Mouse (Mus musculus) hindbrain, embryonic 10.5 days (tissue): Measurements from ENCODE around the gene Olfr224. TPM values are rescaled to one million over a fixed set of nuclear protein-coding genes. Genes with fewer than 3 reads are reported as not detected.

Experiments used
- DNase-seq: peaks from one replicate; pipeline ENCODE4 v3.0.0-alpha.2; 2017; ENCODE audit warnings: low spot score
- H3K27ac ChIP-seq: fragments of 300-500 bp; sonication (generic); 2 replicates; pipeline ENCODE4 v1.5.1; 2016; ENCODE audit warnings: mild to moderate bottlenecking, moderate library complexity
- H3K27me3 ChIP-seq: fragments of 300-500 bp; sonication (generic); 2 replicates; pipeline ENCODE4 v1.6.1; 2016; ENCODE audit warnings: mild to moderate bottlenecking; ENCODE audit not compliant: poor library complexity, insufficient read depth, severe bottlenecking
- H3K36me3 ChIP-seq: fragments of 300-500 bp; sonication (generic); 2 replicates; pipeline ENCODE4 v1.6.1; 2016; ENCODE audit warnings: mild to moderate bottlenecking, moderate library complexity
- H3K4me1 ChIP-seq: fragments of 300-500 bp; sonication (generic); replicated peaks from 2 replicates; pipeline ENCODE4 v1.6.1; 2016; ENCODE audit warnings: mild to moderate bottlenecking
- H3K4me3 ChIP-seq: fragments of 300-500 bp; sonication (generic); 2 replicates; pipeline ENCODE4 v1.5.1; 2016; ENCODE audit warnings: mild to moderate bottlenecking, moderate library complexity
- H3K9me3 ChIP-seq: fragments of 300-500 bp; sonication (generic); 2 replicates; pipeline ENCODE4 v1.6.1; 2016; ENCODE audit warnings: mild to moderate bottlenecking, moderate library complexity
- WGBS: fragments of 180-500 bp; shearing (Covaris S2); methylation state at CpG from one replicate; pipeline ENCODE4 v1.1.7; 2016; 5-methylcytosine and 5-hydroxymethylcytosine counted together
- polyA plus RNA-seq: library from polyadenylated mRNA; unstranded; fragments of >200 nt; fragmentation: Nextera tagmentation; extraction: Ambion mirVana; gene quantifications from 2 replicates; pipeline ENCODE4 v1.2.1, GENCODE M21; 2016

Olfr224 gene
- polyA plus RNA-seq = not detected in 2 replicates

DNA sequence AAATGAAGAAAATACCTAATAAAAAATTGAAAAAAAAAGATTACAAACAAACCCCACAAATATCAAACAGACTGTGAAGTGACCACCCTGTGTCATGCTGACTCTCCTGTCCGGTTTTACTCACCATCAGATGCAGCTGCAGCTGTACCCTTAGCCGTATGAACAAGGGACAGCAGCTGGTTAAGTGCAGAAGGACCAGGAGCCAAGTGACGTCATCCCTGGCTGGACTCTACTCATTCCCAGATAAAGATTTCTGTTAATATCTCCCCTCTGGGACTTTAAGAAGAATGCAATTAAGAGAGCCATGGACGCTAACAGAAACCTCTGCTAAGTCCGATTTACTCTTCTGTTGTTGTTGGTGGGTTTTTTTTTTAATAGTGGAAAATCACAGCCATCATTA lies at the start of gene Olfr224:
TSS of gene Olfr224 (minus strand) at position 149 of the 400 bp plus-strand sequence.
- Histone ChIP-seq H3K36me3 (no peaks in the 10 kb centered on the region), H3K27me3 (no peaks in the 10 kb centered on the region), H3K27ac (no peak within 1 kb of the TSS), H3K9me3 (no peaks in the 10 kb centered on the region), H3K4me3 (no peak within 1 kb of the TSS), H3K4me1 (no peaks in the 10 kb centered on the region; the same call in 1 of the 2 replicates)
- WGBS = 78% methylated on average over 5 of the region's 5 CpGs
- no peak for DNase-seq

DNA sequence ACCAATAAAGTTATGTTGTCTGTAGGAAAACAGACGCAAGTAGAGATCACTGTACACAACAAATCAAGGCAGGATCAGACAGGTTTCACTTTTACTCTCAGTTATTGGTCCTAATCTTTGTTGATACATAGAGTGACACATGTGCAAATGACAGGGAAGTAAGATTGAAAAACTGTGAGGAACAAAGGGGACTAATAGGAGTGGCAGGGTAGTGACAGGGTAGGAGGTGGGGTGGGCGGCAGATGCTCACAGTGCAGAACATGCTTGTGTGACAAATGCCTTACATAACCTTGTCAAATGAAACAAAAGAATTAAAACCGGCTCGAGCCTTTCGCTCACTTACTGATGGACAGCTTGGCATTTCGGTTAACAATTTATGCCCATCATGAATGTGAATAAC lies 48.4 kb upstream of the Olfr224 start:
- Histone ChIP-seq H3K4me1 (peaks cover 23% of the 10 kb centered on the region; the same call in 1 of the 2 replicates), H3K4me3 (no peak overlapping the region), H3K9me3 (no peaks in the 10 kb centered on the region), H3K27ac (no peak overlapping the region), H3K36me3 (no peaks in the 10 kb centered on the region), H3K27me3 (no peaks in the 10 kb centered on the region)
- 57% methylated on average over 6 of the region's 6 CpGs for WGBS
- no peak for DNase-seq

DNA sequence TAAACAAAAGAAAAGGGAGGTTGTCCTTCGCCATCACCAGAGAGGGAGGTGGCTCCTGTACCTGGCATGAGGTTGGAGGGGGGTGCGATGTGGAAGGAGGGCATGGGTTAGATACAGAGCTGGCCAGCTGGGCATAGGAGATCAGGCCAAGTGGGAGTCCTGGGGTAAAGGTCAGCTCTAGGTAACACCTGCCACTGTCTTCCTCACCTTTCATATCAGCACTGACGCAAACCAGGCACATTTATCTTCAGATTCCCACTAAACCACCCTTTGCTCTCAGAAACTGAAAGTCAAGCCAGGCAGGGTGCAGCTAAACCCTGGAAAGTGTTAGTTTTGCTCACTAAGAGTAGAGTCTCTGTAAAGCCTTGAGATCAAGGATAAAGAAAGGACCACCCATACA lies 48.0 kb upstream of the Olfr224 start:
- WGBS = 73% methylated on average over 3 of the region's 3 CpGs
- H3K9me3 ChIP-seq = no peaks in the 10 kb centered on the region
- H3K4me1 ChIP-seq = peaks cover 19% of the 10 kb centered on the region; the same call in 1 of the 2 replicates
- no peak overlapping the region for H3K4me3 ChIP-seq
- H3K27me3 ChIP-seq = no peaks in the 10 kb centered on the region
- H3K27ac ChIP-seq = no peak overlapping the region
- no peaks in the 10 kb centered on the region for H3K36me3 ChIP-seq
- no peak for DNase-seq

DNA sequence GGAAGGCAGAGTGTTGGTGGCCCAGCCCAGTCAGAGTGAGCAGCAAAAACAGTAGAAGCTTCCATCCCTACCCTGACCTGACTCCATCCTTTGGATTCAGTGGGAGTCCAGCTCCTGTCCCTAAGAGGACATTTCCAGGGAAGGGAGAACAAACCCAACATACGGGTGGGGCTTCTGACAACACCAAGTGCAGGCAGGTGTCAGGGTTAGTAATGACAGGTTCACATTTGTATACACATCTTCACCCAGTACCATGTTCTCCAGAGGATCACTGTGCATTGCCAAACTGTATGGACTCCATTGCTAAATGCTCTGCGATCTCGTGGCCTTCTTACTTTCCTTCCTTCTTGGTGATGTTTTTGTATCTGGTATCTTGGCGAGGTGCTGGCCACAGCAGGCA lies 45.6 kb upstream of the Olfr224 start, which contains the start of gene 2210407C18Rik:
TSS of gene 2210407C18Rik (minus strand) at position 101 of the 400 bp plus-strand sequence.
- Histone ChIP-seq H3K36me3 (no peaks in the 10 kb centered on the region), H3K4me1 (peaks cover 16% of the 10 kb centered on the region; the same call in 1 of the 2 replicates), H3K27ac (no peak within 1 kb of the TSS), H3K9me3 (no peaks in the 10 kb centered on the region), H3K27me3 (no peaks in the 10 kb centered on the region), H3K4me3 (no peak within 1 kb of the TSS)
- no peak for DNase-seq
- 91% methylated on average over 4 of the region's 4 CpGs for WGBS

DNA sequence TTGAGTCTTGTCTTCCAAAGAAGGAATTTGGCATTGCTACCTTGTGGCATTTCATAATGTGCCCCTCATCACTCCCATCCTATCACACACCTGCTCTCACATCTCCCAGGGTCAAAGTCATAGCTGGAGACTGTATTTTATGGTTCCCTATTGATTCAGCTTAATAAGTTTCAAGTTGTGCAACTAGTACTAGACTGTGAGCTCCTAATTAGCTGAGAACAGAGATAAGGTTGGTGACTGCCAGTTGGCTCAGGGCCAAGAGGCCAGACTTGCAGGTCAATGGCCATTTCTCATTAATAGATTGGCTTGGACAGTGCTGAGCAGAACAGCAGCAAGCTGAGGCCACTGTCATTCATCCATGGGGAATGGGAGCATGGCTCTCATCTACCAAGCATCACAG lies 44.2 kb upstream of the Olfr224 start:
- H3K4me3 ChIP-seq = no peak overlapping the region
- H3K27ac ChIP-seq = no peak overlapping the region
- no peaks in the 10 kb centered on the region for H3K36me3 ChIP-seq
- peaks cover 16% of the 10 kb centered on the region for H3K4me1 ChIP-seq
- H3K9me3 ChIP-seq = no peaks in the 10 kb centered on the region
- no peaks in the 10 kb centered on the region for H3K27me3 ChIP-seq
- no peak for DNase-seq

DNA sequence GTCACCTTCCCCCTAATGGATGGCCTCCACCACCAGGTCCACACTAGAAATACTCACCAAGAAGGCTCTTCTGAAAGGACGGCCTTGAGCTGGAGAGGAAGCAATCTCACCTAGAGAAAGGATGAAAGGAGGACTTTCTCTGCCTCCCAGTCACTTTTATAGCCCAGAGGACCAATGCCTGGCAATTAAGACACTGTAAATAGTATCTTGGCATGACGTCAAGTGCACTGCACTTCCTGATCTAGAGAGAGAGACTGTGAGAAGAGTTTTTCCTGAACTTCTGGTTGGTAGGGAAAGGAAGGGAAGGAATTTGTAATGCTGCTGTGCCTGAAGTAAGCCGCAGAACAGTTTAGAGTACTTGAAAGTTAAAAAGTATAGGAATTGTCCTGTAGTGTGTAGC lies 43.0 kb upstream of the Olfr224 start:
- DNase-seq = no peak
- 86% methylated on average over 3 of the region's 3 CpGs for whole genome bisulfite sequencing
- Histone ChIP-seq H3K27me3 (no peaks in the 10 kb centered on the region), H3K27ac (no peak overlapping the region), H3K36me3 (no peaks in the 10 kb centered on the region), H3K4me3 (no peak overlapping the region), H3K9me3 (no peaks in the 10 kb centered on the region), H3K4me1 (peaks cover 6% of the 10 kb centered on the region)

DNA sequence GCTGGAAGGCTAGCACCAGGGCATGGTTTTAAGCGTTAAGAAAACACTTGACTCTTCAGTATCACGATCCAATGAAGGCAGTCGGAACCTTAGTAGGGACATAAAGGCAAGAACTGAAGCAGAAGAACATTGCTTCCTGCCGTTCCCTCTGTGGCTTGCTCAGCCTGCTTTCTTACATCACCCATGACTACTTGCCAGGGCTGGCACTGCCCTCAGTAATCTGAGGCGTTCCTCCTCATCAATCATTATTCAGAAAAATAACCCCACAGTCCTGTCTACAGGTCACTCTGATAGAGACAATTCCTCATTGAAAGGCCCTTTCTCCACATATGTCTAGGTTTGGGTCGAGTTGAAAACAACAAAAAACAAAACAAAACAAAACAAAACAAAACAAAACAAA lies 36.7 kb upstream of the Olfr224 start:
- Histone ChIP-seq H3K27ac (no peak overlapping the region), H3K4me3 (no peak overlapping the region), H3K4me1 (no peaks in the 10 kb centered on the region; the same call in 1 of the 2 replicates), H3K36me3 (no peaks in the 10 kb centered on the region), H3K9me3 (no peaks in the 10 kb centered on the region), H3K27me3 (no peaks in the 10 kb centered on the region)
- 84% methylated on average over 6 of the region's 6 CpGs for WGBS
- DNase-seq = no peak

DNA sequence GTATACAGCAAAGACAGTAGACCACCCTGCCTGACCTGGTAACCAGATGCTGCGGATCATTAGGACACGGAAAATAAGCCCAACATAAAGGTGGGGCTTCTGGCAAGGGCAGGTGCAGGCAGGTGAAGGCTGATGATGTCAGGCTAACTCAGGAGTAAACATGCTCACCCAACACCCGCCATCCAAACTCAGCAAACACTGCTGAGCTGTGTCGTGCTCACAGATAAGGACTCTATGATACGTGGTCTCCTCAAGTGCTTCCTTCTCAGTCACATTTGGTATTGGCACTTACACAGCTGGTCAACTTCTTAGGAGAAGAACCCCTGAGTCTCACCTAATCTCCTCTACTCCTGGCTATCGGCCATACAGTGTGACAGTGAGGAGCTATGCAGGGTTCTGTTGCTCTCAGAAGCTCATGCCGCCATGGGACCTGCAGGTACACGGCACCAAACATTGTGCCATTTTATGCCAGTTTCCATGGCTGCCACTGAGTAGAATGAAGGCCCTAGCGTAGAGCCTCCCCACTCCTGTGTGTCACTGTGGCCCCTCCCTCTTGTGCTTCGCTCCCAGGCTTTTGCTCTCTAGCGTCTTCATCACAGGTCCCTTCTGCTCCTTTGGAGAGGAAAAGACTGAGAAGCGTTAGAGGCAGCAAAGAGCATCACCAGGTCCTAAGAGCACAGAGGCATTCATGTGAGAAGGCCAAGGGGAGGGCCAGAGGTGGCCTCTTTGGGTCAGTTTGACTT lies 36.0 kb upstream of the Olfr224 start:
- 89% methylated on average over 12 of the region's 12 CpGs for WGBS
- Histone ChIP-seq H3K27me3 (no peaks in the 10 kb centered on the region), H3K27ac (no peak overlapping the region), H3K36me3 (no peaks in the 10 kb centered on the region), H3K4me3 (no peak overlapping the region), H3K9me3 (no peaks in the 10 kb centered on the region), H3K4me1 (no peaks in the 10 kb centered on the region; the same call in 1 of the 2 replicates)
- no peak for DNase-seq

DNA sequence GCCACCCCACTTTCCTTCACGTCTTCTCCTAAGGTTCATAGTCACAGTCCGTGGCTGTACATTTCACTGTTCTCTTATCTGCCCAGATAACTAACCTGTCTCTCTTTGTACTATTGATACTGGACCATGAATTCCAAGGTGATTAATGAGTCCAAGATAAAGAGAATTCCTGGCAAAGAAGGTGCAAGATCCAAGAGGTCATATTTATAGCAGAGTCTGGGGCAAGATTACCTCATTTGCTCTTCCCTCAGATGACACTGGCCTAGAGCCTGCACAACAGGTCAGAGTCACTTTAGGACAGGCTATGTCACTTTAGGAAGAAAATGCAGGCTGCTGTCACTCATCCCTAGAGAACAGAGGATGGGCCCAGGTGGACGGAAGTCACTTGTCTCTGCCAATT lies 34.9 kb upstream of the Olfr224 start:
- 89% methylated on average over 3 of the region's 3 CpGs for WGBS
- Histone ChIP-seq H3K4me1 (no peaks in the 10 kb centered on the region; the same call in 1 of the 2 replicates), H3K27me3 (no peaks in the 10 kb centered on the region), H3K36me3 (no peaks in the 10 kb centered on the region), H3K9me3 (no peaks in the 10 kb centered on the region), H3K4me3 (no peak overlapping the region), H3K27ac (no peak overlapping the region)
- DNase-seq = no peak

DNA sequence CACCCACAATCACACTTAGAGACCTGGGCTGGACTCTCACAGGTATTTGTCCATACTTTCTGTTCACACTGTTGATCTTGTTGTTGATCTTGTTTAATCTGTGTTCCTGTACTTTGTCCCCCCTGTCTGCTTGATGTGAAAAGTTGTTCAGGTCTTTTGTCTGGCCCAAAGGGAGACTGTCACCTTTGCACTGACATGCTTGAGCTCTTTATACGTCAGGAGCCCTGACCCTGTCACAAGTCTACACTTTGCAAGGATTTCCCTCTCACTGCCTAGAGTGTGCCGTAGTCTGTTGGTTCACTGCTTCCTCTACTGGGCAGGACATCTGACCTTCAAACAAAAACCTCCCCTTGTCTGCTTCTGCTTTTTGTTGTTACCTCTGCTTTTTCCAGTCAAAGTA lies 34.3 kb upstream of the Olfr224 start:
- H3K4me3 ChIP-seq = no peak overlapping the region
- H3K27ac ChIP-seq = no peak overlapping the region
- no peaks in the 10 kb centered on the region; the same call in 1 of the 2 replicates for H3K4me1 ChIP-seq
- no peak for DNase-seq
- 64% methylated on average over 2 of the region's 2 CpGs for WGBS
- H3K36me3 ChIP-seq = no peaks in the 10 kb centered on the region
- H3K27me3 ChIP-seq = no peaks in the 10 kb centered on the region
- no peaks in the 10 kb centered on the region for H3K9me3 ChIP-seq

DNA sequence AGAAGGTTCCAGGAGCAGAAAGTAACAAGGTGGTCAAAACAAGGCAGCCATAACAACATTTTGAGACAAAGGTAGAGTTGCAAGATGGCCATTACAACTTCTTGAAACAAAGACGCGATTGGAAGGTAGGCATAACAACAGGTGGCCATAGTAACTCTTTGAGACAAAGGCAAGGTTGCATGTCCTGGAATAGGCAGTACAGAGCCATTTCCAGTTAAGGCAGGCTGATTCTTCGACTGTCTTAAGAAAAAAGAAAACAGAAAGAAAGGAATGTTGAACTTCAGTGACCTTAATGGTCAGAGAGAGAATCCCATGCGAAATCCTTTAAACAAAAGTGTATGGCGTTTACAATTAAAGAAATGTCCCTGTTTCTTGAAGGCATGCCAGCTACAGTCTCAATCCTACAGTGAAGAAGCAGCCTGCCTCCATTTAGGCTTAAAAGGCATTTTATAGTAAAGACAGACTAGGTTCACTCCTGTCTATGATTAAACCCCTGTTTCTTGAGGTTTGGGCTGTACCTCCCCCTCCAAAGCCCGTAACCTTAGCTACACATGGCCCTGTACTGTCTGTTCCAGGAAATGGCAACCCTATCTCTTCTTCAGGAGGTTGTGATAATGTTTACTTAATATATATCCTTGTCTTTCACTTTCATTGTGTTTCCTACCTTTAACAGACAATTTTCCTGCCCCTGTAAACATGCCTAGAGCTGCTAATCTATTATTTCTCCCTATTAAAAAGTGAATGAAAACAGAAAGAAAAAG lies 32.6 kb upstream of the Olfr224 start:
- H3K4me1 ChIP-seq = no peaks in the 10 kb centered on the region
- H3K9me3 ChIP-seq = no peaks in the 10 kb centered on the region
- H3K4me3 ChIP-seq = no peak overlapping the region
- no peaks in the 10 kb centered on the region for H3K36me3 ChIP-seq
- 83% methylated on average over 6 of the region's 6 CpGs for WGBS
- H3K27ac ChIP-seq = no peak overlapping the region
- DNase-seq = no peak
- no peaks in the 10 kb centered on the region for H3K27me3 ChIP-seq

DNA sequence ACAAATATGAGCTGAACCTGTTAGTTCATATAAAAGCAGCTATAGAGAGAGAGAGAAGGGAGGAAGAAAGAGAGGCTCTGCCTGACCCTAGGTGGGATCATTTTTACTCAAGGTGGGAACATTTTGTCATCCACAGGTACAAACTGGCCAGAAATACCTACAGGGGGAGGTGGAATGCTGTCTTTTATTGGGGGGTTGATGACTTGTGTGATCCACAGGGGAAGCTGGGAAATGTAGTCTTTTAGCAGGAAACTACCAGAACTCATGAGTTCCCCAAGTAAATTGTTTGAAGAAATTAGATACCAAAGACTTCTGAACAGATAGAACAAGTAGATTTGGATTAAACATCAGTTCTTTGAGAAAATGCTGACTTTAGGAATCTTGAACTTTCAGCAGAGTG lies 31.7 kb upstream of the Olfr224 start:
- DNase-seq = no peak
- Histone ChIP-seq H3K27me3 (no peaks in the 10 kb centered on the region), H3K4me3 (no peak overlapping the region), H3K9me3 (no peaks in the 10 kb centered on the region), H3K27ac (no peak overlapping the region), H3K36me3 (no peaks in the 10 kb centered on the region), H3K4me1 (no peaks in the 10 kb centered on the region)

DNA sequence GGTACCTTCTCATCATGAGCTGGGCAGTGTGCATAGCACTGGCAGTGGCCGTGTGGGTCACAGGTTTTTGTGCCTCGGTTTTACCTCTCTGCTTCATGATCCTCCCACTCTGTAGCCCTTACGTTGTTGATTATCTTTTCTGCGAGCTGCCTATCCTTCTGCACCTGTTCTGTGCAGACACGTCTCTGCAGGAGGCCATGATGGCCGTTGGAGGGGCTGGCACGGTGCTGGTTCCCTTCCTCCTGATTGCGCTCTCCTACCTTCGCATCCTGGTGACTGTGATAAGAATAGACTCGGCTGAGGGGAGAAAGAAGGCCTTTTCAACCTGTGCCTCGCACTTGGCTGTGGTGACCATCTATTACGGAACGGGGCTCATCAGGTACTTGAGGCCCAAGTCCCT lies 27.5 kb upstream of the Olfr224 start:
- Histone ChIP-seq H3K4me1 (no peaks in the 10 kb centered on the region), H3K9me3 (no peaks in the 10 kb centered on the region), H3K36me3 (no peaks in the 10 kb centered on the region), H3K27ac (no peak overlapping the region), H3K27me3 (no peaks in the 10 kb centered on the region), H3K4me3 (no peak overlapping the region)
- no peak for DNase-seq
- 86% methylated on average over 13 of the region's 13 CpGs for WGBS
